Mouse (Mus musculus): ENCODE results near the gene Mios. TPM values are rescaled to one million over a fixed set of nuclear protein-coding genes. Genes with fewer than 3 reads are reported as not detected.

Gene Mios
- 20.5 and 24.8 TPM in 2 replicates for total RNA-seq (2014; fragmentation: Nextera tagmentation)
- 31.3 and 37.4 TPM in 2 replicates for total RNA-seq (2017)

GRCm38 (mm10) chr6:8209047-8209865, at the start of gene Mios:
Mios (plus strand) TSS chr6:8209222.
- peak; percentile 95 for ATAC-seq (replicated peaks; ENCODE audit: poor library complexity, severe bottlenecking)

DNA sequence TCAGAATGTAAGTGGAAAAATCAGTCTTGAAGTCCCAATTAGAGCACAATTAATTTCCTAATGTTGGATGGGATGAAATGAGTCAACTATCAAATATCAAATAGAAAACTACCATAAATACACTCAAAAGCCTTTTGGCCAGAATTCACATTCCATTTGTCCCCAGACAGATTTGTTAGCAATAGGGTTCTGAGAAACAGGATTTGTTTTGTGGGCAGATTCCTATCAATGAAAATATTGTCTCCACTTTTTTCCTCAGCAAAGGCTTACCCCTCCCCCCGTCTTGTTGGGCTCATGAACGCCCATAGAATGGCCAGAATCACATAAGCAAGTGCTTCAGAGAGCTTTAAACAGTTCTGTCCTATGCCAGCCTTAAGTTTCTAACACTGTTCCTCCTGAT, 49.0 kb upstream of the Mios start:
- ATAC-seq (replicated peaks; ENCODE audit: poor library complexity, severe bottlenecking), result no peak

- no peak for ATAC-seq (replicated peaks; ENCODE audit: poor library complexity, severe bottlenecking)
These were observed 44.3 kb upstream of the Mios start for GRCm38 (mm10) chr6:8164741-8165140.

DNA sequence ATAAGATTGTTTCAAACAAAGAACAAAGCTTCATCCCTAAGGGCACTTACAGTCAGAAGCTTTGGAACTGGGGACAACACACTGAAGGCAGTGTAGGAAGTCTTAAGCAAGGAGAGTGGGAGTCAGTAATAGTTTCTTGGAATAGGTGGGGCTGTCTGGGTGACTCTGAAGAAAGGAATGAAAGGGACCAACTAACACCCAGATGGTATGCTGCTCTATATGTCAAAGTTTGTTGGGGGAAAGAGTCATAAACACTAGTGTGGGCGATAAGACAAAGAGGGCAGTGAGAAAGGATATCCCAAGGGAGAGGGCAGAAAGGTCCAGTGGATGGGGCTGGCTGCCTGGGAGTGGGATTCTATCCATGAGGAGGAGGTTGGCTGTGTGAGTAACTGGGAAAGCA, 36.9 kb upstream of the Mios start:
- no peak for ATAC-seq (replicated peaks; ENCODE audit: poor library complexity, severe bottlenecking)

DNA sequence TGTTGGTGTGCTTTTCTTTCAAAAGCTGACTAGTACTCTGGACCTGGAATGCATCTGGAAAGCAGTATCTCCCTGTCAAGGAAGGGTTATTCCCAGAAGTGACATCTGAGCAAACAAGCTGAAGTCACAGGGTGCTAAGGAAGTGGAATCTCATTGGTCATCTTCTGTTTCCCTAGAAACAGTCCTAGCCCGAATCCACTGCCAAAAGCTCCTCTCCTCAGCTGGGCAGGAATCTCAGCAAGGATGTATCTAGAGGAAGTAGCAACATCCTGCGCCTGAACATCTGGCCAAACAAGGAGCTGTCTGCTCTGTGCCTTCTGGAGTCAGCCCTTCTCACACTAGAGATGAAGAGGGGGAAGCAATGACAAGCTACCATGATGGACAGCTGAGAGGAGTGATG, 35.0 kb upstream of the Mios start:
- no peak for ATAC-seq (replicated peaks; ENCODE audit: poor library complexity, severe bottlenecking)

- ATAC-seq (replicated peaks; ENCODE audit: poor library complexity, severe bottlenecking), result no peak
These were observed 33.7 kb upstream of the Mios start for GRCm38 (mm10) chr6:8175346-8175745.

GRCm38 (mm10) chr6:8176116-8176515, 32.9 kb upstream of the Mios start:
- no peak for ATAC-seq (replicated peaks; ENCODE audit: poor library complexity, severe bottlenecking)

DNA sequence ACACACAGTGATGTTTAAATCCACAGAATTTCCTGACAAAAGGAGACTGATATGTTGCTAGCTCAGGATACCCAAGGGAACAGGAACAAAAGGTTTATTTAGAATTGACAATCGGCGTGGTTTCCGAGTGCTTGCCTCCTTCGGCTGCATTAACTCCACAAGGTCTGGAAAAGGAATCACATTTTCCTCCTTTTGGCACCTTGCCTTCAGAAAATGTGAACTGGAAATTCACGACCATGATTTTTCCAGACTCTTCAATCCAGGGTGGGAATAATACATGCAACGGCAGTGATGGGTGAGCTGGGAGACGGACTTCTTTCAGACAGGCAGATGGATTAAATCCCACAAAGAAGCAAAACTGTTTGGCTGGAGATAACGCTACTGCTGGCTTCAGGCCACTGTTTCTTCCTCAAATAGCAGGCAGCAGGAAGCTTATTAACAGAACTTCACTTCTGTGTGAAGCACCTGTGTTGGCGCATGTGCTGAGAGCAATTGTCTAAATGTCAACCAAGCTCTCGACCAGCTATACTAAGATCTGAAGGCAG, 30.6 kb upstream of the Mios start:
- ATAC-seq (replicated peaks; ENCODE audit: poor library complexity, severe bottlenecking), result peak; percentile 22; the same call in 1 of the 2 replicates

GRCm38 (mm10) chr6:8188599-8189233, 20.3 kb upstream of the Mios start:
- ATAC-seq (replicated peaks; ENCODE audit: poor library complexity, severe bottlenecking), result peak; percentile 58; the same call in 1 of the 2 replicates

GRCm38 (mm10) chr6:8189917-8190316, 19.1 kb upstream of the Mios start:
- no peak for ATAC-seq (replicated peaks; ENCODE audit: poor library complexity, severe bottlenecking)

GRCm38 (mm10) chr6:8192517-8192916, 16.5 kb upstream of the Mios start, which contains the start of gene Col28a1:
Col28a1 (minus strand) TSS chr6:8192617.
- no peak for ATAC-seq (replicated peaks; ENCODE audit: poor library complexity, severe bottlenecking)

- no peak for ATAC-seq (replicated peaks; ENCODE audit: poor library complexity, severe bottlenecking)
These were observed 804 bp downstream of the Mios start for GRCm38 (mm10) chr6:8209866-8210186.

GRCm38 (mm10) chr6:8210661-8211060, 1.6 kb downstream of the Mios start:
- ATAC-seq (replicated peaks; ENCODE audit: poor library complexity, severe bottlenecking), result no peak

DNA sequence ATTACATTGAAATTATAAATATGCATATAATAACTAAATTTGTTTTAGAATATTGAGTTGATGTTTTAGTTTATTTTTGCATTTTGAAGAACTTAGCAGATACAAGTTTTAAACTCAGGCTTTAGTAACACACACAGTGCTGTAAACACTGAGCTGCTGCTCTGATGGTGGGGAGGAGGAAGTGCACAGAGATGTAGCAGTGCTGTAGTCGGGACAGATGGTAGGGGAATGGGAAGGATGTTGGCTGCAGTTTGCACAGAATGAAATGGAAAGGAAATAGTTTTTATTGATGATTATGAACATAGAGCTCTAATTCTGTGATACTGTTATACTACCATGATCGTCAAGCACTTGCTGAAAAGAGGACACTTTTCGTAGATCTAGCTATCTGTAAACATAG, 18.0 kb downstream of the Mios start:
- no peak for ATAC-seq (replicated peaks; ENCODE audit: poor library complexity, severe bottlenecking)

GRCm38 (mm10) chr6:8228596-8228995, 19.6 kb downstream of the Mios start:
- no peak for ATAC-seq (replicated peaks; ENCODE audit: poor library complexity, severe bottlenecking)

GRCm38 (mm10) chr6:8258316-8258715, 49.3 kb downstream of the Mios start:
- no peak for ATAC-seq (replicated peaks; ENCODE audit: poor library complexity, severe bottlenecking)

- peak; percentile 97 for ATAC-seq (replicated peaks; ENCODE audit: poor library complexity, severe bottlenecking)
These were observed 50.1 kb downstream of the Mios start, which contains the start of the genes Rpa3, Umad1 and Gm45062 for GRCm38 (mm10) chr6:8259004-8259666. Rpa3 (minus strand) TSS chr6:8259173. Umad1 (plus strand) TSS chr6:8259288. Gm45062 (plus strand) TSS chr6:8259450.

GRCm38 (mm10) chr6:8259667-8260044, 50.6 kb downstream of the Mios start:
- ATAC-seq (replicated peaks; ENCODE audit: poor library complexity, severe bottlenecking), result peak; percentile 23

DNA sequence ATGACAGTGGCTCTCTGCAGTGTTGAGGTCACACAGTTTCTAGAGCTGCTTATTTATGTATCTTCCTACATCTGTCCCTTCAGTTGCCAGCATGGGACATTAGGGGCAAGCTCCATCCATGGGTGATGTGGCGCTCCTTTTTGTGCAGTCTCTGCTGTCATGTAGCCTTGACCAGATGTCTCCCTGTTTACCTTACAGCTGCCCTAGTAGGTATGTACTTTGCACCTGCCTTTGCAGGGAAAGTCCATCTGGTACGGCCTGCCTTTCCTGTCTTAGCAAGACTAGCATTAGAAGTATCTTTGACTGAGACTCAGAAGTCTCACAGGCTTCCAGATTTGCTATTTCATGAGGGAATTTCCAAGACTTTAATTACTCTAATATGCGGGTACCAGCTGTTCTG, 62.0 kb downstream of the Mios start:
- ATAC-seq (replicated peaks; ENCODE audit: poor library complexity, severe bottlenecking), result no peak

DNA sequence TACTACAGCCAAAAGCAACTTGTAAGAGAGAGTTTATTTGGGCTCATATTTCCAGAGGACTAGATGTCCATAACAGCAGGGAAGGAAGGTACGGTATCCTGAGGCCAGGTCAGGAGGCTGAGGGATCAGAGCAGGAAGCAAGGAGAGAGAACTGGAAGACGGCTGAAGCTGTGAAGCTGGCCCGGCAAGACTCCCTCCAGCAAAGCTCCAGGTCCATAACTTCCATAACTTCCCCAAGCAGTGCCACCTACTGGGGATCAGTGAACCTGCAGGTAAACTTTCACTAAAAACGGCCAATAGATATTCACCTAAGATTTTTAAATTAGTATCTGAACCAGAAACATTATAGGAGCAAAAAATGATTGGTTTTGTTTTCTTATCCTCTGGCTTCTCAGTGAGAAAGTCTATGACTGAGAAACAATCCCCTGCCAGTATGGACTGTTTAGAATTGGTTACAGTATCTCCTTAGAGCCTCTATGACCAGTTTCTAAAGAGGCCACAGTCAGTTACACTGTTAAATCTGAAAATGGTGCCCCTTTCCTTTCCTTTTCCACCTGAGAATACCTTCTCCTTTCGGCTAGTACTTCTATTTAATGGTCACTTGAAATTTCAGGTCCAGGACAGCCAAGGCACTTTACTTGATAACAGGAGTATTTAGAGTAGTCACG, 65.5 kb downstream of the Mios start:
- peak; percentile 94 for ATAC-seq (replicated peaks; ENCODE audit: poor library complexity, severe bottlenecking)

Data from granulocyte monocyte progenitor cell, adult 5-6 weeks (primary cell).